Mouse (Mus musculus): Measurements from ENCODE around the gene Jak3. TPM values are rescaled to one million over a fixed set of nuclear protein-coding genes. Genes with fewer than 3 reads are reported as not detected.

The Jak3 gene
- polyA plus RNA-seq, 1 experiment from 2014 or later: 9.1 TPM

DNA sequence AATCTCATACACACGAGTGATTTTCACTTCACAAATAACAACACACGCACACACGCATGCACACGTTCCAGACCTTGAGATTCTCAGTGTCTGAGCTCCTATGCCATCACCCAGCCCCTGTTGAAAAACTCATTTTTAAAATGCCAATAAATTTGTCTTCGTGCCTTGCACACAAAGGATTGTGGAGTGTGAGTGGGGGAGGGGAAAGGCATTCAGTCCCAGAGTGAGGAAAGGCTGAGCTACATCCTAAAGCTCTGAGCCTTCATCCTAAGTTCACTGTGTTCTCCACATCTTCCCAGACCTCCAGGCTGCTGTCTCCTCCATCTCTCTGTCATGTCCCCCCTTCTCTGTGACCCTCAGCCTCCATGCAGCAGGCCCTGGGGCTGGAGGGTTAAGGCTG, 8.8 kb upstream of the Jak3 start:
- Histone ChIP-seq H3K4me2 (no peak overlapping the region), H3K36me3 (no peaks in the 10 kb centered on the region), H3K9ac (no peak overlapping the region), H3K4me1 (peaks cover 34% of the 10 kb centered on the region), H3K9me3 (no peaks in the 10 kb centered on the region), H3K4me3 (replicated peaks) (no peak overlapping the region), H3K27ac (no peak overlapping the region), H3K27me3 (replicated peaks) (peaks cover 27% of the 10 kb centered on the region; the same call in 1 of the 2 replicates)
- WGBS: 53% methylated on average over 5 of the region's 5 CpGs
- ATAC-seq (ENCODE audit: insufficient read depth, low FRiP score, low read depth): no peak

DNA sequence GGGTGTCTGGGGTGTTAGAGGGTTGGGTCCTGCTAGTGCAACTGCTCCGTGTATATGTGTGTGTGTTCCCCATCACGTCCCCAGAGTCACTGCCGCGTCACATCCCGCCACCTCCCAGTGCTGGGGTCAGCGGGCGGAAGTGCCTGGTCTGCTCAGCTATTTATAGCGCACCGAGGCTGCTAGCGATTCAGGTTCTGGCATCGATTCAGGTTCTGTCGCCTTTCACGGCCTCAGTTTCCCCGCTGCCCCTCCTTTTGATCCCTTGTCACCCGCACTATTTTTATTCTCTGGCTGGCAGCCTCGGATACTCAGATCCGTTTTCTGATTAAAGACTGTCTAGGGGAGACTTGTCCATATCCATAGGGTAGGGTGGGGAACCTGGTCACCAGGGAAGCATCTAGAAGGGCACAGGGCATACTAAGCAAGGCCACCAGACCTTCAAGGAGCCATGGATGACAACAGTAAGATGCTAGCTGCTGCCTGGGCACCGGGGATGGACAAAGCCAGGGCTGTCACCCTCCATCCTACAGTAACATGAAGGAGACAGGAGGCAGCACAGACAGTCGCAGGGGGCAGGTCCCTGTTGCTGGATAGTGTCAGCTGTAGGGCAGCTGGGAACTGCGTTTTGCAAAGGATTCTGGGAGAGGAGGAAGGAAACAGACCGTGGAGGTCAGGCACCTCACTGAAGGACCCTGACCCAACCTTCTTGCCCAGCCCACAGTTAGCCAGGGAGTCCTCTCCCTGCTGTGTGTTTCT, 7.7 kb upstream of the Jak3 start:
- H3K4me1 ChIP-seq: peaks cover 34% of the 10 kb centered on the region
- H3K9ac ChIP-seq: no peak overlapping the region
- H3K4me3 ChIP-seq (replicated peaks): no peak overlapping the region
- H3K9me3 ChIP-seq: no peaks in the 10 kb centered on the region
- peaks cover 22% of the 10 kb centered on the region; the same call in 1 of the 2 replicates for H3K27me3 ChIP-seq (replicated peaks)
- H3K27ac ChIP-seq: no peak overlapping the region
- 2% methylated on average over 21 of the region's 21 CpGs for WGBS
- H3K4me2 ChIP-seq: peak overlapping the region; percentile 39
- ATAC-seq (ENCODE audit: insufficient read depth, low FRiP score, low read depth): no peak
- H3K36me3 ChIP-seq: no peaks in the 10 kb centered on the region

DNA sequence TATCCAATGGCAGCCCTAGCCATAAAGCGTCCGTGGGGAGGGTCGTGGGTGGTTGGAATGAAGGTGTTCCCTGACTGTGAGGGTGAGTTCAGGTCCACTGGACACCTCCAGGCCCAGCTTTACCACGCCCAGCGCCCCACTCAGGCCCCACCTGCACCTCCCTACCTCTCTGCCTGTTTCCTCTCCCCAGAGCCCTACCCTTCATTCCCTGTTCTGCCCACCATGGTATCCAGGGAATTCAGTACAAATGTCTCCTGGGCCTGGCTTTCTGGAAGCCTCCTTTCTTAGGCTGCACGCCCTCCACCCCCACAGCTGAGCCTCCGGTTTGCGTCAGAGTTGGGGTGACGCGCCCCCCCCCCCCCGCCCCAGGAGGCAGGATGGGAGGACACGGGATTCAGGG, 5.9 kb upstream of the Jak3 start:
- H3K4me1 ChIP-seq: peaks cover 34% of the 10 kb centered on the region
- H3K9ac ChIP-seq: no peak overlapping the region
- peak overlapping the region; percentile 92 for H3K4me2 ChIP-seq
- H3K9me3 ChIP-seq: no peaks in the 10 kb centered on the region
- no peaks in the 10 kb centered on the region for H3K36me3 ChIP-seq
- peaks cover 22% of the 10 kb centered on the region; the same call in 1 of the 2 replicates for H3K27me3 ChIP-seq (replicated peaks)
- peak overlapping the region; percentile 46 for H3K4me3 ChIP-seq (replicated peaks)
- ATAC-seq (ENCODE audit: insufficient read depth, low FRiP score, low read depth): no peak
- no peak overlapping the region for H3K27ac ChIP-seq
- WGBS: 13% methylated on average over 11 of the region's 12 CpGs

DNA sequence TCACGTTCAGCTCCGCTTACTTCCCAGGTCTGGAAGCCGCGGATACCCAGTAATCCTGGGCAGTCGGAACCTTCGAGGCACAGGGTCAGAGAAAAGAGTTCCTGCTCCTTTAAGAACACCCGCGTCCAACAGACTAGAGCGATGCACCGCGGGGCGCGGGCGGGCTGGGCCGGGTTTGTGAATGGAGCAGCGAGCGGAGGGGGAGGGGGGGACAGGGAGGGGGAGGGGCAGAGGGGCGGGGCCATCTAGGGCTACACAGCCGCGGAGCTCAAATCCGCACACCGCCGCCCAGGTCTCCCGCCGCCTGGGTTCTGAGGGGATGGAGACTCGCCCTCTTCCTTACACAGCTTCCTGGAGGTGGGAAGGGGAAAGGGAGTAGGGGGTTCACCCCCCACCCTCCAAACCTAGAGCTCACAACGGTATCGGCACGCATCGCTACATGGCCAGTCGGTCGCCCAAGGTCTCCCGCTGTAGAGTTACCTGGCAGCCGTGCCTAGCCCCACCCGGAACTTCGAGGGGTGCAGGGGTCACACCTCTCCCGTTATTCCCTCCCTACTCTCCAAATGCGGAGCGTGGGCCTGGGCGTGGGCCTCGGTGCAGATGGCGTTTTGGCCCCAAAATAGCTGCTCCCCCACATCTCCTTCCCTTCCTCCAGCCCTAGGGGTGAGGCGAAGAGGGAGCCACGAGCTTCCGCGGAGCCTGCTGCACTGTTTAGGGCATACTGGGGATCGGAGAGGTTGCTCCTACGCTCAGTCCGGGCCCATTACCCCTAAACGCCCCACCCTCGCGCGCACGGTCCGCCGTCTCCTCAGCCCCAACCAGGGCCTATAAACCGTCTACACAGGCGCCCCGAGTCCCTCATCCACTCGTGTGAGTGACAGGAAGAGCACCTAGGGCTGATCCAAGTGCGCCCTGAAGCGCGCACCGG, 5.2 kb upstream of the Jak3 start:
- Histone ChIP-seq H3K4me2 (peak overlapping the region; percentile 92), H3K4me1 (peaks cover 31% of the 10 kb centered on the region), H3K4me3 (replicated peaks) (peak overlapping the region; percentile 46), H3K27ac (no peak overlapping the region), H3K9ac (no peak overlapping the region), H3K9me3 (no peaks in the 10 kb centered on the region), H3K36me3 (no peaks in the 10 kb centered on the region), H3K27me3 (replicated peaks) (peaks cover 22% of the 10 kb centered on the region; the same call in 1 of the 2 replicates)
- peak; percentile 14 for ATAC-seq (ENCODE audit: insufficient read depth, low FRiP score, low read depth)
- under 1% methylated on average over 63 of the region's 64 CpGs for WGBS

DNA sequence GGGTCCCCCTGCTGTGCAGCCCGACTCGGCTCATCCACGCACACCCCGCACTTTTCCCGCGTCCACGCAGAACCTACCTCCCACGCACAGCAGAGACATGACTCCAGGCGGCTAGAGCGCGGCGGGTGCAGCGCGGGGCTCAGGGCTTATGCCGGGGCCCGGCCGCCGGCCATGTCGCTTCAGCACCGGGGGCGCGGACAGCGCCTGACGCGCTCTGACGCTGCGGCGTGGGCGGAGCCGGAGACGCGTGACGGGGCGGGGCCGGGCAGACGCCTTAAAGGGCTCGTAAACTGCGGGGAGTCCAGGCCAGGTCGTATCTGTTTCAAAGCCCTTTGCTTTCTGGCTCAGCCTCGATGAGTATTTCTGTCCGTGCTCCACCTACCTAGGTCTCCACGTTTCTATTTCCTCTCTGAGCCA, 4.5 kb upstream of the Jak3 start, which contains the start of gene Unc13a:
TSS of gene Unc13a (minus strand) at position 209 of the 417 bp plus-strand sequence.
- WGBS: 0% methylated on average over 42 of the region's 42 CpGs
- Histone ChIP-seq H3K4me1 (peaks cover 26% of the 10 kb centered on the region), H3K27ac (no peak within 1 kb of the TSS), H3K36me3 (no peaks in the 10 kb centered on the region), H3K4me3 (replicated peaks) (peak within 1 kb of the TSS; percentile 46), H3K9ac (0 out of 2 replicates have a peak within 1 kb of the TSS, but pooled peaks have one; percentile 8), H3K4me2 (peak within 1 kb of the TSS; percentile 92), H3K27me3 (replicated peaks) (peaks cover 21% of the 10 kb centered on the region; the same call in 1 of the 2 replicates), H3K9me3 (no peaks in the 10 kb centered on the region)
- ATAC-seq (ENCODE audit: insufficient read depth, low FRiP score, low read depth): peak; percentile 51; the same call in 1 of the 2 replicates

DNA sequence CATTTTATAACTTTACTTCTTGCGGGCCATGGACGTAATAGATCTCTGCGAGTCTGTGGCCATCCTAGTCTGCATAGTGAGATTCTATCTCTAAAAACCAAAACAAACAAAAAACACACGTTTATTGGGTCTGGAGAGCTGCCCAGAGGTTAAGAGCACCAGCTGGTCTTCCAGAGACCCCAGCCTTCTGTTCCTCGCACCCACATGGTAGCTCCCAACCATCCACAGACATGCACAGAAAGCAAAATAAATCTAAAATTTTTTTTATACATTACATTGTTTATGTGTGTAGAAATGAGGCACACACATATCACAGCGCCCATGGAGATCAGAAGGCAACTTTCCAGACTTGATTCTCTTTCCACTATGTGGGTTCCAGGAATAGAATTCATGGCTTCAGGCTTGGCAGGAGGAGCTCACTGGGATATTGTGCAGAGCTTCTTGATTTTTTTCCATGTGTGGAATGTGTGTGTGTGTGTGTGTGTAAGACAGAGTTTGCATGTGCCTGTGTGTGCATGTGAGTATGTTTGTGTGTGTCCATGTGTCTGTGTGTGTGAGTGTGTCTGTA, 3.8 kb upstream of the Jak3 start:
- Histone ChIP-seq H3K9ac (no peak overlapping the region), H3K27me3 (replicated peaks) (peaks cover 14% of the 10 kb centered on the region; the same call in 1 of the 2 replicates), H3K9me3 (no peaks in the 10 kb centered on the region), H3K27ac (no peak overlapping the region), H3K4me3 (replicated peaks) (peak overlapping the region; percentile 46; the same call in 1 of the 2 replicates), H3K4me1 (peaks cover 26% of the 10 kb centered on the region), H3K36me3 (no peaks in the 10 kb centered on the region), H3K4me2 (peak overlapping the region; percentile 92)
- WGBS: 60% methylated on average over 6 of the region's 6 CpGs
- ATAC-seq (ENCODE audit: insufficient read depth, low FRiP score, low read depth): no peak

DNA sequence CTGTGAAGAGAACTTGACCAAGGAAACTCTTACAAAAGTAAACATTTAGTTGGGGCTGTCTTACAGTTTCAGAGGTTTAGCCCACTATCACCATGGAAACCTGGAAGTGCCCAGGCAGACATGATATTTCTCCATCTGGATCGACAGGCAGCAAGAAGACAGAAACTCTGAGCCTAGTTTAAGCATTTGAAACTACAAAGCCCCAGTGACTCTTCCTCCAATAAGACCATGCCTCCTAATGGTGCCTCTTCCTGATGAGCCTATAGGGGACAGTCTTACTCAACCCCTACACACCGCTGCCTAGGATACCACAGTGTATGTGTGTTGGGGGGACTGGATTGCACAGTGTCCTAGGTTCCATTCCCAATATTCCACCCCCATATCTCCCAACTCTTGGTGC, 2.0 kb upstream of the Jak3 start:
- Histone ChIP-seq H3K9me3 (no peaks in the 10 kb centered on the region), H3K27me3 (replicated peaks) (peaks cover 20% of the 10 kb centered on the region), H3K4me3 (replicated peaks) (no peak overlapping the region), H3K9ac (no peak overlapping the region), H3K4me1 (peaks cover 13% of the 10 kb centered on the region), H3K27ac (no peak overlapping the region), H3K4me2 (no peak overlapping the region), H3K36me3 (no peaks in the 10 kb centered on the region)
- no peak for ATAC-seq (ENCODE audit: insufficient read depth, low FRiP score, low read depth)
- WGBS: 66% methylated on average over 2 of the region's 2 CpGs

DNA sequence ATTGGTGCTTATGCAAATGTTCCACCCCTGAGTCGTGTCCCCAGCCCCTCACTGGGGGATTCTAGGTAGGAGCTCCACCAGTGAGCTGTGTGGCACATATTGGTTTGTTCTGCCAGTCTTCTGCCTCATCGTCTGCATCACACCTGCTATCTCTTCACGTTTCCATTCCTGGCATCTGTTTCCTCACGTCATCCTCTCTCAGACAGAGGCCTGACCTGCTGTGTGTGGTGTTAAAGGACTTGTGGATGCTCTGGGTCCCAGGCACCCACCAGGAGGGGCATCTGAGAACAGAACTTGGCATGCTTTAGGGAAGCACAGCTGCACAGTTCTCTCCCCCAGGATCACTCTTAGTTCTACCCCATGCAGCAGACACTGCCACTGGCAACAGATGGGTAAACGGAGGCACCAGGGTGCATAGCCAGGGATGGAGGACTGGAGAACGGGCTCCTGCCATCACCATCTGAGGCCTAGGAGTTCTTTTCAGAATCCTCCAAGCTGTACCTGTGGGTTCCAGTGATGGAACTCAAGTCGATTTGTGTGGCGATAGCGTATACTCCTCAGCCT, 558 bp upstream of the Jak3 start:
- peak overlapping the region; percentile 92; the same call in 1 of the 2 replicates for H3K27ac ChIP-seq

DNA sequence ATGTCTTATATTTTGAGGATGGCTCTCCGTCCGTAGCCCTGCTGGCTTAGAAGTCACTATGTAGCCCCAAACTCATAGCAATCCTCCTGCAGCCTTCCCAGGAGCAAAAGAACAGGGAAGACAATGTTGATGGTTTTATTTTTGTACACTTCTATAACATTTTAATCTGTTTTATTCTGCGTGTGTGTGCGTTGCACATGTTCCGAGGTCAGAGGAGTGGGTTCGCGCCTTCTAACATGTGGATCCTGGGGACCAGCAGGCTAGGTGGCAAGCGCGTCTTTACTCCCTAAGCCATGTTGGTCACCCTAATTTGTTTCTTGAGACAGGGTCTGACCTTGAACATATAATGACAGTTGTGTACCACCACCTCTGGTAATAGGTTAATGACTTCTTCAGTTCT, 707 bp downstream of the Jak3 start:
- Histone ChIP-seq H3K9me3 (no peaks in the 10 kb centered on the region), H3K36me3 (no peaks in the 10 kb centered on the region), H3K4me3 (replicated peaks) (peak overlapping the region; percentile 74), H3K27ac (peak overlapping the region; percentile 92; the same call in 1 of the 2 replicates), H3K9ac (peak overlapping the region; percentile 58; the same call in 1 of the 2 replicates), H3K4me2 (peak overlapping the region; percentile 81), H3K4me1 (peaks cover 12% of the 10 kb centered on the region), H3K27me3 (replicated peaks) (peaks cover 36% of the 10 kb centered on the region)
- ATAC-seq (ENCODE audit: insufficient read depth, low FRiP score, low read depth): no peak
- WGBS: 57% methylated on average over 9 of the region's 9 CpGs

More for the DNA sequence above, 558 bp upstream of the Jak3 start:
- H3K36me3 ChIP-seq: no peaks in the 10 kb centered on the region
- H3K9ac ChIP-seq: no peak overlapping the region; the same call in 1 of the 2 replicates
- H3K4me3 ChIP-seq (replicated peaks): peak overlapping the region; percentile 74
- H3K4me2 ChIP-seq: peak overlapping the region; percentile 81
- WGBS: 39% methylated on average over 9 of the region's 9 CpGs
- H3K9me3 ChIP-seq: no peaks in the 10 kb centered on the region
- no peak for ATAC-seq (ENCODE audit: insufficient read depth, low FRiP score, low read depth)
- H3K4me1 ChIP-seq: peaks cover 20% of the 10 kb centered on the region
- peaks cover 25% of the 10 kb centered on the region for H3K27me3 ChIP-seq (replicated peaks)

DNA sequence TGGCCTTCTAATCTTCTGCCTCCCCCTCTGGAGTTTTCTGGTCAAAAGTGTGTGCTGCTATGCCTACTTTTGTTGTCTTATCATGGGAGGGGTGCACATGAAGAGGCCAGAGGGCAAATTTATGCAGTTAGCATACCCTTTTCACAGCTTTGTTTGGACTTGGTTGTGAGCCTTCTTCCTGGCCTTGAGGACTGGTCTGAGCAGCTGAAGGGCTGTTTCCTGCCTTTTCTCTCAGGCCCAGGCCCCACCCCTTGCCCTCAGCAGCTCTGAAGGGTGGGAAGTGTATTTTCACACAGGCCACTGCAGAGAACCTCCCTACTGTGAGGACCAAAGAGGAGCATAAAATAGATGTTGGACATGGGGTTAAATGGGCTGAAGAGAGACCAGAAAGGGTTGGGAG, 1.5 kb downstream of the Jak3 start:
- Histone ChIP-seq H3K4me3 (replicated peaks) (no peak overlapping the region), H3K27me3 (replicated peaks) (peaks cover 44% of the 10 kb centered on the region), H3K27ac (no peak overlapping the region; the same call in 1 of the 2 replicates), H3K9me3 (no peaks in the 10 kb centered on the region), H3K36me3 (no peaks in the 10 kb centered on the region), H3K4me1 (peaks cover 14% of the 10 kb centered on the region), H3K9ac (no peak overlapping the region), H3K4me2 (no peak overlapping the region)
- ATAC-seq (ENCODE audit: insufficient read depth, low FRiP score, low read depth): no peak

DNA sequence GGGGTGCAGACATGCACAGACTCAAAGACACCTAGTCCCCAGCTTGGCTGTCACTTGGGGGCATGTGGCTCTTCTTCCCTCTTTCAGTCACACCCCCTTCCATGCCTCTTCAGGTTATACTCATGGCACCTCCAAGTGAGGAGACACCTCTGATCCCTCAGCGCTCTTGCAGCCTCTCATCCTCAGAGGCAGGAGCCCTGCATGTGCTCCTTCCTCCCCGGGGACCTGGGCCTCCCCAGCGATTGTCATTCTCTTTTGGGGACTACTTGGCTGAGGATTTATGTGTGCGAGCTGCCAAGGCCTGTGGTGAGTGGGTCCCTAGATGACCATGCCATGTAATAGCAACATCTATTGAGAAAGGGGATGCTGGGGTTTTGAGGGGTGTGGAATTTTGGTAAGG, 2.1 kb downstream of the Jak3 start:
- no peak overlapping the region for H3K27ac ChIP-seq
- no peaks in the 10 kb centered on the region for H3K9me3 ChIP-seq
- ATAC-seq (ENCODE audit: insufficient read depth, low FRiP score, low read depth): no peak
- H3K4me3 ChIP-seq (replicated peaks): no peak overlapping the region
- WGBS: 64% methylated on average over 4 of the region's 4 CpGs
- H3K4me1 ChIP-seq: peaks cover 14% of the 10 kb centered on the region
- no peak overlapping the region for H3K4me2 ChIP-seq
- H3K36me3 ChIP-seq: no peaks in the 10 kb centered on the region
- H3K9ac ChIP-seq: no peak overlapping the region
- H3K27me3 ChIP-seq (replicated peaks): peaks cover 50% of the 10 kb centered on the region
